Mouse (Mus musculus) heart, adult 2 months (tissue): ENCODE data around the gene Gabbr2.

Experiments
- CTCF ChIP-seq: fragments of 200-600 bp; IDR thresholded peaks from 2 replicates; pipeline ENCODE4 v1.8.1; 2022; ENCODE audit warnings: antibody characterized with exemption, mild to moderate bottlenecking, moderate library complexity
- EP300 ChIP-seq: fragments of 200-500 bp; IDR thresholded peaks from 2 replicates; pipeline ENCODE4 v1.6.1; 2011; ENCODE audit warnings: low read depth, low read length, control low read depth; ENCODE audit not compliant: insufficient read depth

DNA sequence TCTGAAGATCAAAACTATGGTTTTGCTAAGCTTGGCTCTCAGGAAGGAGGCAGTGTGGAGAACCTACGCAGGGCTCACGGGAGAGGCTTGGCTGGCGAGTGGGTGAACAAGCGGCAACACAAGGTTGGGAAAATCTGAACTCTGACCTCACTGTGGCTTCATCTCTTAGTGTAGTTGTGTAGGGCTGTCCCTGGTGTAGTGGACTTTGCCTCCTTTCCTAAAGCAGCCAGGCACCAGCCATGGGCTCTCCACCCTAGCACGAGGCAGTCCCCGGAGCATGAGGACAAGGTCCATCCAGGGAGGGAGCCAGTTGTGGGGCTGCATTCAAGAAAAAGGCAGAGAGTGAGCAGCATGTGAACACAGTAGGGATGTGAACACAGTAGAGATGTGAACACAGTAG, 31.9 kb downstream of the Gabbr2 start:
- TF ChIP-seq CTCF (no peak), EP300 (no peak)
